Mouse (Mus musculus) cerebellum, adult 2 months (tissue): ENCODE results near the gene Pgs1. TPM values are rescaled to one million over a fixed set of nuclear protein-coding genes. Genes with fewer than 3 reads are reported as not detected.

Experiments used
- DNase-seq, 2 experiments: peaks; one replicate each; pipeline ENCODE4 v3.0.0; 2021
- H3K27ac ChIP-seq: fragments of 200-500 bp; 2 replicates; pipeline ENCODE4 v1.5.1; 2012; ENCODE audit warnings: low read length, control low read depth, inconsistent platforms; ENCODE audit not compliant: insufficient read depth
- H3K27me3 ChIP-seq: fragments of 200-500 bp; 2 replicates; pipeline ENCODE4 v1.6.1; 2012; ENCODE audit warnings: inconsistent platforms, mild to moderate bottlenecking, low read length, moderate library complexity; ENCODE audit not compliant: control insufficient read depth, insufficient read depth
- H3K4me1 ChIP-seq: fragments of 200-500 bp; 2 replicates; pipeline ENCODE4 v1.6.1; 2011; ENCODE audit warnings: low read length; ENCODE audit not compliant: control insufficient read depth, insufficient read depth
- H3K4me3 ChIP-seq: fragments of 200-500 bp; replicated peaks from 2 replicates; pipeline ENCODE3; 2011; ENCODE audit warnings: mild to moderate bottlenecking, low read depth, low read length, control low read depth; ENCODE audit not compliant: insufficient read depth
- CTCF ChIP-seq: fragments of 200-500 bp; IDR thresholded peaks from 2 replicates; pipeline ENCODE4 v1.5.1; 2011; ENCODE audit warnings: low read depth, mild to moderate bottlenecking, control low read depth, low read length, moderate library complexity, borderline replicate concordance; ENCODE audit not compliant: insufficient read depth
- POLR2A ChIP-seq: fragments of 200-500 bp; IDR thresholded peaks from 2 replicates; pipeline ENCODE4 v1.6.1; 2011; ENCODE audit warnings: low read length, control low read depth, borderline replicate concordance; ENCODE audit not compliant: insufficient read depth
- WGBS: fragments of 180-500 bp; shearing (Covaris S2); methylation state at CpG from one replicate; pipeline ENCODE4 v1.1.7; 2018; 5-methylcytosine and 5-hydroxymethylcytosine counted together
- polyA plus RNA-seq: library from polyadenylated mRNA; depleted of rRNA; stranded (reverse); fragments of >200 nt; gene quantifications from 2 replicates; pipeline ENCODE4 v1.2.3, GENCODE M21; 2012

Gene Pgs1
- polyA plus RNA-seq, 1 experiment, result 76.5 TPM

DNA sequence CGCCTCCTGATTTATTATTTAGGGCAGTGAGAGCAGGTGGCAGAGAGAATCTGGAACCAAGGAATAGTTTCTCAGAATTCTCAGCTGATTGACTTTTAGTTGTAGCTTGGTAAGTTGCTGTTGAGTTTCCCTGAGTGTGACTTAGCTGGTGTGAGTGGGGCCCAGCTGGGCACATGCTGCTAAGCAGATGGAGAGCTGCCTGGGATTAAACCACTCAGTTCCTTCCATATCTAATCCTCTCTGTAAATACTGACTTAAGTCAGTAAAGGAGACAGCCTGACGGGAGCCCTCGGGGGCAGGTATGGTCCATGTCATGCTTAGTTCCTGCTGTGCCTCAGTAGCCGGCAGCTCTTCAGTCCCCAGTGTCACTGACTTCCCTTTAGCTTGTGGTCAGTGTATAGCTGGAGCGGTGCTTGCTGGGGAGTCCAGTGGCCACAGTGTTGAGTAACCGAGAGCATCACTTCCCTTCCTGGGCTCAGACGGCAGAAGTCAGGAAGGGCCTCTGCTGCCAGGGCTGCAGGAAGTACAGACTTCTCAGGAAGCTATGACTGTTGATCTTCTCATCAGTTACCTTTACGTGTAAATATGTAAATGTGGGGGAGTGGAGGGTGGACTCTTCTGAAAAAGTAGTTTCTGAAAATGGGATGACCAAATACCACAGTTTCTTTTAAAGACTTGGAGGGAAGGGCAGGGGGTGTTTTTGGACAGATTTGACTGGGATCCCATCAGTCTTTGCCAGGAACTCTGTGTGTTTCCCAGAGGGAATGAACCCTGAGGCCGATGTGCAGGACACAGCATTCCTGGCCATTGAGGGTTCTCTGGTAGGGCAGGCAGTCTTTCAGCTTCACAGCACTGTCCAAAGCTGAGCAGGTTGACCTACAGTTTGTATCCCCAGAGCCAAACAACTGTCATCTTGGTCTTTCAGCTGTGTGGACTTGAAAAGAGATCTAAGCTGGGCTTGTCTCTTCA lies 5.7 kb downstream of the Pgs1 start:
- peaks cover 41% of the 10 kb centered on the region for H3K4me1 ChIP-seq
- no peak for DNase-seq
- no peak overlapping the region for H3K4me3 ChIP-seq
- TF ChIP-seq CTCF (no peak), POLR2A (no peak)
- H3K27me3 ChIP-seq, result no peaks in the 10 kb centered on the region
- H3K27ac ChIP-seq, result no peak overlapping the region
- 40% methylated on average over 9 of the region's 9 CpGs for whole genome bisulfite sequencing

DNA sequence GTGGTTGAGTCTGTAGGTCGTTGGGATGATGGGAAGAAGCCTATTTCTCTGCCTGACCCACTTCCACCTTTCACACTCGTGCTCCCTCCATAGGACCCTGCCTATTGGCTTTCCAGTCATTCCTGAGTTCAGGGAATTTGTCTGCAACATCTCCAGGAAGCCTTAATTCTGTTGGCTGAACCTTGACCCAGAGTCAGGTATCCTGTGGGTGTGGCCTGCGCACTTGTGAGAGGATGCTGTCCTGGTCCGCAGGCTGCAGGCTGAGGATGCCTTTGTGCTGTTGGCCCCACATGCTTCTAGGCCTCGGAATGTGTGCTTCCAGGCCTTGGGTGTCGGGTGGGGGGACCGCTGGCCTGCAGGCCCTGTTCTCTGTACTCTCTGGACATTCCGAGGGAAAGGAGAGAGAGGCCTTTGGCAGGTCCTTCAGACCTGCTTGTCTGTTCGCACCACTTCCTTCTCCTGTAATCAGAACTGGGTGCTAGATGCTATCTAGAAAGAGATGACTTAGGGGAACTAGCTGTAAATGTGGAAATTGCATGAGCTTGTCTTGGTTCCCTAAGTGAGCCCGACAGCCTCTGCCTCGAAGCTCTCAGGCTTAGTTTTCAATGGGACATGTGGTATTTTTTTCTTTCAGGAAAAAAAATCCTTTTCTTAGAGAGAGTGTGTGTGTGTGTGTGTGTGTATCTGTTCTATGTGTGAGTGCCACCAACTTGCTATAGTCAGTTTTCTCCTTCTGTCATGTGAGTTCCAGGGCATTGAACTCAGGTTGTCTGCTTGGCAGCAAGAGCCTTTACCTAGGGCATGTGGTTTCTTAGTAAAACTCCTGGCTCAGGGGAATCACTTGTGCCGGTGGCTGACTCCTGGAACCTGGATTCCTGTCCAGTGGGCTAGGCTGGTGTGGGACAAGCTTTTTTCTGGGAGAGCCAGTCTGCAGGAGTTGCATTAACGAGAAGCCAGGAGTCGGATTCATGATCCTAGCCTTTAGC lies 7.4 kb downstream of the Pgs1 start:
- 81% methylated on average over 14 of the region's 14 CpGs for WGBS
- no peak for DNase-seq
- no peak overlapping the region for H3K4me3 ChIP-seq
- no peak overlapping the region for H3K27ac ChIP-seq
- no peak for TF ChIP-seq CTCF
- TF ChIP-seq POLR2A, result no peak
- peaks cover 42% of the 10 kb centered on the region for H3K4me1 ChIP-seq
- no peaks in the 10 kb centered on the region for H3K27me3 ChIP-seq

DNA sequence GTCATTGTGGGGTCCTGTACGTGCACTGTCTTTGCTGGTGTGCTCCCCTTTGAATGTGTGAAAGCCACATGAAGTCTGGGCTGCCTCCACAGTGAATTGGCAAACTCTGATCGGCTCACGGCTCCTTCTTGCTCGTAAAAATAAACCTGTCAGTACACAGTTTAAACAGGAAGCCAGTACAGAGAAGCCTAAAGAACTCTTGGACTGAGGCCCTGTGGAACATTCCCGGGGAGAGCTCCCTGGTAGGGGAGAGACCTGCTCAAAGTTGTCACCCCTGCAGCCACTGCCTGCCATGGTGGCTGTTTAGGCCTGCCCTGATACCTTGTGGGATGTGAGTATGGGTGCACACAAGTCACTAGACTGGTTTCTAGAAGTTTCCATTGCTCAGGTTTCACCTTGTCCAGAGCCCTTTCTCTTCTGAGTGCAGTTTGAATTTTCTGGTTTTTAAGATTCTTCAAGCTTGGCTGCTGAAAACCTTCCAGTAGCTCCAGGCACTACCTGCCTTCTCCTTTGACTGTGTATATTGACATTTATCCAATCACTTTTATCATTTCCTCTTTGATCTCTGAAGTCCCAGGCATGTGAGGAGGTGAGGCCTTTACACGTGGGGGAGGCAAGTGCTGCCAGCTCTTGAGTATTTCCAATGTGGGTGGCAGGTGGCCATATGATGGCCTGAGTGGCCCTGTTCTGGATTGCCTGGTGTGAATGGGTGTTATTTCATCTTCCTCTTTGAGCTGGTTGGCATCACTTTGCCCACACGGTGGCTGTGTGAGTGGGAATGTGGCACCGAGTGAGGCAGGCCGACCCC lies 8.4 kb downstream of the Pgs1 start:
- Histone ChIP-seq H3K27me3 (no peaks in the 10 kb centered on the region), H3K4me3 (no peak overlapping the region), H3K27ac (no peak overlapping the region), H3K4me1 (peaks cover 44% of the 10 kb centered on the region)
- WGBS, result 13% methylated on average over 9 of the region's 9 CpGs
- no peak for DNase-seq
- TF ChIP-seq CTCF, result no peak
- no peak for TF ChIP-seq POLR2A

DNA sequence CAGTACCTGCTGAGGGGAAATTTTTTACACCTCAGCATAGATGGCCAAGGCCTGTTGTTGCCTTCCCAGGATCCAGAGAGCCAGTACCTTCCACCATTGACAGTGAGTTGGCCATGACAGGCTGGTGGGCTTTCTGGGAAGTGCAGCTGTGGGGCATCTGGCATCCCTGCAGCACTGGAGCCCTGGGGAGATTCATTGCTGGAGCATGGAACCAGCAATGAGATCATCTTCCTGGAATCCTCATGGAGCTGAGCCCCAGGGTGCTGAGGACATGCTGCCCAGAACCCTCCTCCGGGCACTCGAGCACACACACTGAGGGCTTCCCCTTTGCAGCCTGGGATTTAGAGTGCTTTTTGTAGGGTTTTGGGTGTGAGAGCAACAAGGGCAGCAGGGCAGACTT lies 9.2 kb downstream of the Pgs1 start:
- TF ChIP-seq CTCF (no peak), POLR2A (no peak)
- DNase-seq, result no peak
- Histone ChIP-seq H3K27ac (no peak overlapping the region), H3K4me1 (peaks cover 44% of the 10 kb centered on the region), H3K4me3 (no peak overlapping the region), H3K27me3 (no peaks in the 10 kb centered on the region)
- WGBS, result 16% methylated on average over 2 of the region's 2 CpGs

DNA sequence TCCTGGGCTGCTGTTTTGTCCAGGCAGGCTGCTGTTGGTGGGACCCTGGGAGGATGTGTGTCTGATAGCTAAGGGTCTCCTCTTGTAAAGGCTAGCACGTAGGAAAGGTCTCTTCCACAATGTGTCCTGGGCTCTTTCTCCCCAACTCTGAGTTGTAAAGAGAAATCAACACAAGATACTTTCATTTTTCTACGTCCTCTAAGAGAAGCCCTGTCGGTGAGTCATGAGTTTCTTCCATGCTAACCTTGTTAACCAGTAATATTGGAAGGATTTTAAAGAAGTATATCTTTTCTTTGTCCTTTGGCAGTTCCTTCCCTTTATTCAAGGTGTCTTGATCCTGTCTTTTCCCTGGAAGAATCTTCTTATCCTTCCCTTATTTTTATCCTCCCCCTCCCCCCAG lies 9.6 kb downstream of the Pgs1 start:
- no peak overlapping the region for H3K27ac ChIP-seq
- H3K27me3 ChIP-seq, result no peaks in the 10 kb centered on the region
- 71% methylated on average over 3 of the region's 3 CpGs for WGBS
- H3K4me1 ChIP-seq, result peaks cover 41% of the 10 kb centered on the region
- no peak overlapping the region for H3K4me3 ChIP-seq
- TF ChIP-seq CTCF (no peak), POLR2A (no peak)
- DNase-seq, result no peak

DNA sequence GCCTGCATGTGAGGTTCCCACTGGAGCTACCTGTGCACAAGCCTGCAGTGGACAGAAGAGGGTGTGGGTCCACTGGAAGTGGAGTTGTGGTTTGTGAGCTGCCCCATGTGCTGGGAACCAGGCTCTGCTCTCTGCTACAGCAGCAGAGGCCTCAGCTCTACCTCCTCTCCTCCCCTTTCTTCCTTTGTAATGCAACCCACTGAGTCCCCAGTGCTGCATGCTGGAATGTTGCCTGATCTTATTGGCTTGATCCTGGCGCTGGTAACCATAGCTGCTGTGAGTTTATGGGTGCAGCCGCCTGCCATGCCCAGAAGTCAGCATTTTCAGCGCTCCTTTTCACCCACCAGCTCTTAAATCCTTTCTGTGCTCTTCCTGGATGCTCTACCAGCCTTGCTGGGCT lies 10.0 kb downstream of the Pgs1 start:
- Histone ChIP-seq H3K27ac (no peak overlapping the region), H3K4me1 (peaks cover 41% of the 10 kb centered on the region), H3K27me3 (no peaks in the 10 kb centered on the region), H3K4me3 (no peak overlapping the region)
- no peak for DNase-seq
- TF ChIP-seq CTCF (no peak), POLR2A (no peak)
- WGBS, result 39% methylated on average over 3 of the region's 3 CpGs

DNA sequence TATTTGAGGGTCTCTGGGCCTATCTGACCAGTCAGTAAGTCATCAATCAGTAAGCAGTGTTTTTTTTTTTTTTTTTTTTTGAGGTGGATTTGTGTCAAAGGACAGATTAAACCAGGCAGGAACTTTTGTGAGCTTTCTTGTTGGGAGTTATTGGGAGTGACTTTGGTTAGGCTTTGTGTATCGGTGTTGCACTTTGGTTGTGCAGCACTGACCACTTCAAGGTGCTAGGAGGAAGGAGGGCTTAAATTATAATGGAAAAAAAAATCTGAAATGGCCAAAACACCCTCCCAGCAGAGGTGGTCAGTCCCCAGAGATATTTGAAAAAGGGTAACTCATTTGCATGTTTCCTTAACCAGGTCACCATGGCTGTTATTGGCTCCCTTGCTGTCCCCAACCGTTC lies 11.0 kb downstream of the Pgs1 start:
- TF ChIP-seq CTCF (no peak), POLR2A (no peak)
- Histone ChIP-seq H3K4me3 (no peak overlapping the region), H3K27ac (no peak overlapping the region), H3K27me3 (no peaks in the 10 kb centered on the region), H3K4me1 (peaks cover 34% of the 10 kb centered on the region)
- WGBS, result 85% methylated on average over 2 of the region's 2 CpGs
- DNase-seq, result no peak
